Mouse (Mus musculus) A20 (cell line): Measurements from ENCODE around the gene Pard6b.

Experiments
- DNase-seq: peaks from one replicate; pipeline ENCODE4 v3.0.0-alpha.2; 2011; ENCODE audit warnings: low read depth, low spot score

Gene Pard6b

DNA sequence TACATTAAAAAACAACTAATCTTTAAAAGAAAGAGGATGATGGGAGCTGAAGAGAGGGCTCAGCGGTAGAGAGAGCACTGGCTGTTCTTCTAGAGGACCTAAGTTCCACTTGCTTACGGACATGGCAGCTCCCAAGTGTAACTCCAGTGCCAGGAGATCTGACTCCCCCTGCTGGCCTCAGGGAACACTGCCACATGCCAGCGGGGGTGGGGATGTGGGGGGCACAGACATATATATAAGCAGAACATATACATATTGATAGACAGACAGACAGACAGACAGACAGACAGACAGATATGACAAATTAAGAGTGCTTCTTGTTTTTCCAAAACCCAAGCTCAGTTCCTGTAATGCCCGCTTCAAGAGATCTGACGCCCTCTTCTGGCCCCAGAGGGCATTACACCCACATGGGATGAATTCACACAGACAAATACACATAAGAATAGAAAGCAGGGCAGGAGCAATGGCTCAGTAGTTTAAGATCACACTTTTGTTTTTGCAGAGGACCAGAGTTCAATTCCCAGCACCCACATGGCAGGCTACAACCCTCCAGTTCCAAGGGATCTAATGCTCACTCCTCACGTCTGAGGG, 21.5 kb upstream of the Pard6b start:
- no peak for DNase-seq

DNA sequence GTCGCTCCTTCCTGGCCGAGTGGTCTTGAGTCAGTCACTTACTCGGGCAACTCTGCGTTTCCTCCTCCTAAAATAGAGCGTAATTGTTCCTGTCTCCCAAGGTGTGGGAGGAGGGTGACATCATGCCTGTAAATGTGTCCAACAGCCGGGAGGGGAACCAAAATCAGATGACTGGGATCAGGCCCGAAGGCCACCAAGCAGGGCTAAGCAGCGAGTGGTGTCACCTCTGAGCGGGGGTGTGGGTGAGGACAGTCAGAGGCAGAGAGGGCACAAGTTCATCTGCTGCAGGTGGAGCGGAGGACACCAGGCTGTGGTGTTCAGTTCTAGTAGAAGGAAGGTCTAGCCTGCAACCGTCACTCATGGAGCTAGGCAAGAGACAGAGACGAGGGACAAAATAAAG, 17.1 kb upstream of the Pard6b start:
- no peak for DNase-seq

DNA sequence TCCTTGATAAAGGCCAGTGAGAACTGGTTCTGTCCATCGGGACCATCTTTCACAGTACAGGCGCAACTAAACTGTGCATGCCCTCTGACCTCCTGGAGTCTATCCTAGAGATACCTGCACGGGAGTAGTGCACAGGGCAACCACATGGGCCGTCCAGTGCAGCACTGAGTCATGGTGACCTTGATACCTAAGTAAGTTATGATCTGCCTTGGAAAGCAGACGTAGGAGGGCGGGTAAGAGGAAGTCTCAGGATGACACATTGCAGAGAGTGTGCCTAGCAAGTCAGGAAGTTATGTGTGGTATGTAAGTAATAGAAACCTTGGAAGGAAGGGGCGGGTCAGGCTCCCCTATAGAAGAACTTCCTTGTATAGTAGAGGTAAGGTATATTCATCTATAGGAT, 15.3 kb upstream of the Pard6b start:
- no peak for DNase-seq

DNA sequence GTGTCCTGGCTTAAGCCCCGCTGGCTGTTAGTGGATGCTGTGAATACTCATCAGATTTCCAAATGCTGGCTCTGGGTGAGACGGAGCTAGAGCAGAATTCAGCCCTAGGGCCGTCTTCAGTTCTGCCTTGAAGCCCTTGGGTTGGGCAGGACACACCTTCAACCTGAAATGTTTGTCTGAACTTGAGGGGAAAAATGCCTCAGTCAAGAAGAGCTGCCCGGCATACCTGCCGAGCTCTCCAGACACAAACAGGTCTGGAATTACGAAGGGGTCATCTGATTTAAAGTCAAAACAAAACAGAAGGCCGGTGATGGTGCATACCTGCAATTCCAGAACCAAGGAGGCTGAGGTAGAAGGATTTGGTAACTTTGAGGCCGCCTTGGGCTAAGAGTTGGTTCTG, 14.0 kb upstream of the Pard6b start:
- no peak for DNase-seq

DNA sequence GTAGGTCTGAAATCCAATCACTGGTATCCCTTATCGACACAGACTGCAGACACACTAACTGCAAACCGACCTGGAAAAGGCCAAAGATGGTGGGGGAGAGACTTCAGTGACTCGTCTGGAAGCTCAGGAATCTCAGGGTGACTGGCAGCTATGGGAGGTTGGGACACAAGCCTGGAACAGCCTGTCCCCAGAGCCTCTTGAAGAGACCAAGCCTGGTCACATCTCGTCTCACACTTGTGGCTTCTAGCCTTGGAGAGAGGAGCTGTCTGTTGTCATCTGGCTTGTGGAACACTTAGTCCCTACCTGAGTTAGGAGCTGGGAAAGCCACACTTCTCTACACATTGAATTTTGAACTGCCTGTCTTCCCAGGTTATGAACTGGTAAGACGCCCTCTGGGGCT, 10.4 kb upstream of the Pard6b start:
- DNase-seq, result no peak

DNA sequence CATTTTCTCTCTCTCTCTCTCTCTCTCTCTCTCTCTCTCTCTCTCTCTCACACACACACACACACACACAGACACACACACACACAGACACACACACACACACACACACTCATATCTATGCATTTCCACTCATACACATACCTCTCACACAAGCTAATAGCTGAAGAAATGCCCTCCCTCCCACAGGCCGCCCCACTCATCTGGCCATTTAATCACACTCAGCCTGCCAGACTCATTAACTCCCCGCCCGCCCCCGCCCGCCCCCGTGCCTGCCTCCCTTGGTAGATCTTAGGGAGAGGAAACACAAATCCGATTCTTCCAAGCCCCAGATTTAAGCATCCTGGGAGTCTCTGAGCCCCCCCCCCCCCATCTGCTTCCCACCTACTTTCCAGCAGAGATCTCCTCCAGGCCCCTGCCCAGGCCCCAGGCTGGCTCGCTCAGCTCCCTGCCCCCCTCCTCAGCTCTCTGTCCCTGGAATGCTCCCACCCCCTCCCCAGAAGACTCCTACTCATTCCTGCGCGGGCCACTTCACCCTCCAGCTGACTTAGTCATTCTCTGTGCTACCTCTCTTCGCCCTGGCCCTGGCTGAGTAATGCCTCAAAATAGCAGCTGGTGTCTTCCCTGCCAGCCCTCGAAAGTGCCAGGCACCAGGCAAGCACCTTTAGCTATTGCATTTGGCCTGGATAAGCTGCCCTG, 8.2 kb upstream of the Pard6b start:
- DNase-seq, result no peak

DNA sequence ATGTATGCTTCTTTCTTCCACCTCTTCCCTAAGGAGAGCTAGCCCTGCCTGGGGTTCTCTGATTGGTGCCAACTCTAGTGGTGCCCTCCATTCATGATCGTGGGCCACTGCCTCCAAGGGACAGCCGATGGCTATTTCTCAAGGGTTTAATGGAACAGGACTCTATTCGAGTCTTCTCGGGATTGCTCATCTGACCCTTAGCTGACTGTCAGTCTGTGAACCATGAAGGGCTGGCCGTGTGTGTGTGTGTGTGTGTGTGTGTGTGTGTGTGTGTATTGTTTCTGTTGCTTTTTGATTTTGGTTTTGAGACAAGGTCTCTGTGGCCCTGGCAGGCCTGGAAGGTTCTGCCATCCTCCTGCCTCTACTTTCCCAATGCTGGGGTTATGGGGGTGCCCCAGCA, 7.1 kb upstream of the Pard6b start:
- no peak for DNase-seq

DNA sequence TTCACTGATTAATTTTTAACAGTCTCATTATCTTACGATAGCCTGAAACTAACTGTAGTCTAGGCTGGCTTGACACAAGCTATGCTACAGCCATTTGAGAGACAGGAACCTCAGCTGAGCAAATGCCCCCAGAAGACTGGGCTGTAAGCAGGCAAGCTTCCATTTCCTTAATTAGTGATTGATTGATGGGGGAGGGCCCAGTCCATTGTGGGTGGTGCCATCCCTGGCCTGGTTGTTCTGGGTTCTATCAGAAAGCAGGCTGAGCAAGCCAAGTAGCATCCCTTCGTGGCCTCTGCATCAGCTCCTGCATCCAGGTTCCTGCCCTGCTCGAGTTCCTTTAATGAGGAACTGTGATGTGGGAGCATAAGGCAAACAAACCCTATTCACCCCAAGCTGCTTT, 6.3 kb upstream of the Pard6b start:
- DNase-seq, result no peak

DNA sequence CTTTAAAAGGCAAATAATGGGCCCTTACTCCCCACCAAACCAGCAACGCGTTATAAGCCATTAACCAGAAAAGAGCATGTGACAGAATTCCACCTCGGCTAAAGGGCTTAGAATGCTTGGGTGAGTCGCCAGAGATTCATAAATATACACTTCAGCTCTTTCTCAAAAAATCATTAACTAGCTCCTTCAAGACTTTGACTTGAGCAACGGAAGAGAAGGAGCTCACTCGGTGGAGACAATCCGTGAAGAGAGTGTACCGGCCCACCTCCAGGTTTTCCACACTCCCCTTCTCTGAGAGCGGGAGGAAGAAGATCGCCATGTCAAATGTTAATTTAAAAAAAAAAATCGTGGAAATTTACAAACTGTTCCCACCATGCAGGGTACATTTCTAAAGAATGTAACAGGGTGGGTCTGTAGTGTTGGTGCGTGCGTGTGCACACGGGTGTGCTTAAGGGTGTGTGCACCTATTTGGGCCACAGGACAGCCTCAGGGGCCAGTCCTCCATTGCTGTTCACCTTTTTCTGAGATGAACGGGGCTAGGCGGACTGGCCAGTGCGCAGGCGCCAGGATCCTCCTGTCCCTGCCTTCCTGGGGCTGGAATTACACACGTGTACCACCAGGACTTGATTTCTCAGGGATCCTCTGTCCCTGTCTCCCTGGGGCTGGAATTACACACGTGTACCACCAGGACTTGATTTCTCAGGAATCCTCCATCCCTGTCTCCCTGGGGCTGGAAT, 3.8 kb upstream of the Pard6b start:
- no peak for DNase-seq

DNA sequence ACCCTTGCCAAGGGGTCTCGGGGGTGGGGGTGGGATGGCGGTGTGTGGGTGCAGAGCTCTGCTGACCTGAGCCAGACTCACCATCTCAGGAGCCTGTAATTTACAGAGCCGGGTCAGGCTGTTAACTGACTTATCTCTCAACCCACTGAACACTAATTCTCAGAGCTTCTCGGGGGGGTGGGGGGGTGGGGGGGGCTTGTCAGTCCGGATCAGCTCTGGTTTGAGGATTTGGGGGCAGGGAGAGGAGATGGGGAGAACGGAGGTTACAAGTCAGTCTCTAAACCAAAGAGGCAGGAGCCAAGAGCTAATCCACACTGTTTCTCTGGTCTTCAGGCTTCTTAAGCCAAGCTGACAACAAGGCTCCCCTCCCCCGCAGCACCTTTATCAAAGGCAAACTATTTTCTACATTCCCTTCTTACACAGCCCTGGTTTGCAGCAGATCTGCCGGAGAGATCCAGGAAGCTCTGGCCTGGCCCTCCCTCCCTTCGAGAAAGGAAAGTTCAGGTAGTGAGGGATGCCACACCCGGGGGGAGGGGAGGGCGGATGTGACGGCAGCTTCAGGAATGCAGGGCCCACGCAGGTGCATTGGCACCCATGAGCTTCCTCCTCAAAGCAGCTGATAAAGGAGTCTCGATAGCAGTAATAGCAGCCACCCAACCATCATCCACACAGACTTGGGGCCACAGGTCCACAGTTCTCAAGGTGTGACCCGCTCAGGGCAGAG, 2.5 kb upstream of the Pard6b start:
- DNase-seq, result no peak

DNA sequence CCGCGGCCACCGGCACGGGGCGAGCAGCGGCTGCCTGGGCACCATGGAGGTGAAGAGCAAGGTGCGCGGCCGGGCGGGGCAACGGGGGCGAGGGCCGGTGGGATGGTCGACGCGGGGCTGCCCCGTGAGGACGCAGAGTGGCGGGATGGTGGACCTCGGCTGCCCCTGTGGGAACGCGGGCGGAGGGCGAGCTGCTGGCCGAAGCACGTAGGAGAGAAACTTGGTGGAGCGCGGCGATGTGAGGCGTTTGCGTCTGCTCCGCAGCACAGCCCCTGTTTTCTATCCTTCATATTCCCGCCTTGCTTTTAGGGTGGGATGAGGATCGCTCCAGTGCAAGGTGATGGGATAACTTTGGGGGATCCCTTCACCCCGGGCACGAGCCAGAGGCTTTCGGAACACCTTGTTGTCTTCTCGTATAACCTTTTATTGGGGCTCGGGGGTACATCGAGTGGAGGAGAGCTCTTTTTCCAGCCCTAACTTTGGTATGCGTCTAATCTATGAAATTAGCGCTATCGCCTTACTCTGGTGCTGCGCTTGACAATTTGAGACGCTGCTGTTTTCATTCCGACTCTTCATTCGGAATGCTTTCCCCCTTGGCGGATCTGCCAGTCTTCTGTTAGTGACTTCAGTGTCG, 612 bp downstream of the Pard6b start:
- DNase-seq, result peak; percentile 68

DNA sequence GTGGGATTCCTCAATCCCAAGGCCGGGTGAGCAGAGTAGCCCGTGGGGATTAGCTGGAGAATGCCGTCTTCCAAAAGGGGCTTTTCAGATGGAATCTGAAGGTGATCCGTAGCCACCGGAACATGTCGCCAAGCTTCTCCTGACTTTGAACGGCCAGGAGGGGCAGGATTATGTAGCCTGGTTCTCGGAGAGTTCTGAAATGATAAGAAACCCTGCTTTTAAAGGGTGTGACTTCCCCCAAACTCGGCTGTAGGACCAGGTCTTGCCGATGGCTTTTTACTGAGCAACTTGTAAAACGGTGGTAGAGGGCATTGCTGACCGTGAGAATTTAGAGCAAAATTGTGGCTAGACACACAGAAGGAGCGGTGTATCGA, 1.1 kb downstream of the Pard6b start:
- no peak for DNase-seq

DNA sequence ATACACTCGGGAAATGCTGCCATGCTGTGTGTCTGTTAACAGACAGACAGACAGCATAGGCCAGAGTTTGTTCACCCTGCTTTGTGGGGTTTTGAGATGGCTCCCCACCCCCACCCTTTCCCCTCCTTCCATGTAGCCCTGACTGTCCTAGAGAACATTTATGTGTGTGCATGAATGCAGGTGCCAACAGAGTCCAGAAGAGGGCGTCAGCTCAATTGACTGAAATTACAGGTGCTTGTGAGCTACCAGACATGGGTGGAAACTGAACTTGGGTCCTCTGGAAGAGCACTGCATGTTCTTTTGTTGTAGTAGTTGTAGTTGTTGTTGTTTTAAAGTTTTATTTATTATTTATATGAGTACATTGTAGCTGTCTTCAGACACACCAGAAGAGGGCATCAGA, 2.8 kb downstream of the Pard6b start:
- DNase-seq, result peak; percentile 47

DNA sequence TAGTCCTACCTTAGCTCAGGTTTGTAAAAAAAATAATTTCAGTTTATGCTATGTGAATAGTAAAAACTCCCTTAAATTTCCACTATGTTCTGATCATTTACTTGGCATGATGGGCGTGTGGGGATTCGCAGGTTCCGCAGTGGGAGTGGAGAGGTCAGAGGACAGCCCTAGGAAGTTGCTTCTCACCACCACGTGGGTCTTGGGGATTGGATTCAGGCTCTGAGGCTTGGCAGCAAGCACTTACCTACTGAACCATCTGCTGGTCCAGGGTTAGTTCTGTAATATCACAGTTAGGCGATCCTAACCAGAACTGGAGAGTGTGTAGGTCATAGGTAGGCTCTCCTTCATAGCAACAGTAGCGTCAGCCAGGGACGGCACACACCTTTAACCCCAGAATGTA, 3.4 kb downstream of the Pard6b start:
- DNase-seq, result no peak

DNA sequence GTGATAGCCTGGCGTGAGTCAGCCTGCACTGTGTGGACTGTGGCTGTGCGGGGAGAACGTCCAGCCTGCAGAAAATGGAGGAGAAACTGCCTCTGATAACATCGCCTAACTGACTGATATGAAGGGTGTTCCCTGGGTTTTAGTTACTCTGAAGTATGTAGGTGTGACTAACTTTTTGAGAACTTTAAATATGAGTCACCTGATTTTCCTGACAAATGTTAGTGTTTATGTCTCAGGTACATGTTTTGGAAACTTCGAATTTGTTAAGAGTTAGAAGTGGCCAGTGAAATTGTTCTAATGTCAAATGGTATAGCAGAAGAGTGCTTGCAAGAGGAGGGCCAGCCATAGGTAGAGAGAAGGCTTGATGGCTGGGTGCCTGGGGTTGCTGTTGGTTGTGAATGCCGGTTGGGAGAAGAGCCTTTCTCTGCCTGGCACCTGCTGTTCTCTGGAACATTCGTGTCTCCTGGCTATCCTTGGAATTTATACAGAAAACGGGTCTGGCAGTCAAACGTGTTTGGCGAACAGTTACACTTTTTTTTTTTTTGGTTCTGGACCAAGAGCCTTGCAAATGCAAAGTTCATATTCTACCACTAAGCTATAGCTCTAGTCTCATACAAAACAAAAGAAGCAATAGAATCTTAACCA, 4.9 kb downstream of the Pard6b start:
- DNase-seq, result no peak

DNA sequence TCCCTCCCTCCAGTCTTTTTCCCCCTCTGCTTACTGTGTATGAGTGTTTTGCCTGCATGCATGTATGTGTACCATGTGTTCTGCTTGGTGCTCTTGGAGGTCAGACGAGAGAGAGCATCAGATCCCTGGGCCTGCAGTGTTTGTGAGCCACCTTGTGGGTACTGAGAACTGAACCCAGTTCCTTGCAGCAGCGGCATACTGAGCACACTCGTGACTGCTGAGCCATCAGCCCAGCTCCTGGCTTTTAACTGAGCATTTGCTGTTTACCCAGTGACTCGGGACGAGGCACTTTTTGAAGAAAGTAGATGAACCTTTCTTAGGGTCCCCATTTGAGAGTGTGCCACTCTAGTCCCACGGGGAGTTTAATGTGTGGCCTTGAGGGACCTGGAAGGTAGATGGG, 5.5 kb downstream of the Pard6b start:
- DNase-seq, result no peak

DNA sequence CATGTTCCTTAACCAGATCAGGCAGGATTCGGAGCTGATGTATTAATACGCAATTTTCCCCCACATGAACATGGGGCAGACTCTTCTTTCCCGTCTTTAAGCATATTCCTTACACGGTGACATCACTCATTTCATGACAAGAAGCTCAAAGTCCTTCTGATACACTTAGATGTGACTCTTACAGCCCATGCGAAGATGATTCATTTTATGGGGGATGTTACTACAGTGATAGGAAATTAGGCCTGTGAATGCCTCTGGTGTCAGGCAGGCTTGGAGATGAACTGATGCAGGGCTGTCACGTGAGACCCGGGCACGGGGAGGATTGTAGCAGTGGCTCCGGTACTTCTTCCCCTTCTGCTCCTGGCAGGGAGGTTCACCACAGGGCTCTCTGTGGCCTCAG, 6.0 kb downstream of the Pard6b start:
- no peak for DNase-seq

DNA sequence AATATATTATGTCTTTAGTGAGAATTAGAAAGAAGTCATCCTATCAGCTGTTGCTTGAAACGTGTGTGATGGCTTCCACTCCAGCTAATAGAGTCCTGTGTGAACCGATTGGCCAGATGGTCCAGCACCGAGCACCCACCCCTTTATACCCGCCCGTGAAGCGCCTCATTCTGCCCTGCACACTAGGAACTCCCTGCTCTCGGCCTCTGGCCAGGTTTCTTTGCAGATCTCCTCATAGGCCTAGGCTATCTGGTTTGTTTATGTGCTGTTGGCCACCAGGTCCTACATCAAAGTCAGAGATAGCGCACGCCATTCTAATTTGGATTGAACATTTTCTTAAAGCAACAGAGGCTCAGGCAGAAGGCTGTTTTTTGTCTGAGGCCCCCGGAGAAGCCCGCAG, 10.8 kb downstream of the Pard6b start:
- DNase-seq, result no peak

DNA sequence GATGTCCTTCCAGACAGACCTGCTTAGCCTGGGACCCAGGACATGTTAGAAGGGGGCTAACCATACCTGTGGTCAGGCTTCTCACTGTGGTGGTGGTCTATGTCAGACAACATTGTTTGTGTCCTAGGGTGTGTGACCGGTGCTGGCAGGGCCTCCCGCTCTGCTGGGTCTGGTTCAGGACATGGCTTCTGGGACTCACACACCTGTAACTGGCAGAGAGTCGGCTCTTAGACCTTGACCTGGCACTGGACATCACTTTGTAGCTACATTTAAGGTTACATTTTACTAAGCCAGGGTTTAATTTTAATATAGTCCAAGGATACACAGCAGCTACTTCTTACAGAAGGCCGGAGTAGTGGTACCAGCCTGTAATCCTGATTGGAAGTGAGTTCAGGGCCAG, 12.3 kb downstream of the Pard6b start:
- DNase-seq, result no peak

DNA sequence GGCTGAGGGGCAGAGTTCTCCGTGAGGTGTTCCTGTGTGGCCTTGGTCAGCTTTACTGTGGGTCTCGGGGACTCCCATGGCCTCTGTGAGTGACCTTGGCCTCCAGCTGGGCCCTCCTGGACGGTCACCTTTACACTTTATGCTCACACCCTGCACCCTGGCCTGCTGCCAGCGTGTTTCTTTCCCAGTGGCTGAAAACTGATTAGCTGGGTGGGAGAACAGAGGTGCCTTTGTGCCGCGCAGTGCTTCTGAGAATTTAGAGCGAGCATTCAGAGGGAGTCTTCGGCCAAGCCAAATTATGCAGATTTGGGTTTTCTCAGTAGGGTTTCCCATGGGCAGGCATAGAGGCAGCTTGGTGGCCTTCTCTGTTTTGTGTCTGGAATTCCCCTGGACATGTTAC, 14.3 kb downstream of the Pard6b start:
- DNase-seq, result no peak

DNA sequence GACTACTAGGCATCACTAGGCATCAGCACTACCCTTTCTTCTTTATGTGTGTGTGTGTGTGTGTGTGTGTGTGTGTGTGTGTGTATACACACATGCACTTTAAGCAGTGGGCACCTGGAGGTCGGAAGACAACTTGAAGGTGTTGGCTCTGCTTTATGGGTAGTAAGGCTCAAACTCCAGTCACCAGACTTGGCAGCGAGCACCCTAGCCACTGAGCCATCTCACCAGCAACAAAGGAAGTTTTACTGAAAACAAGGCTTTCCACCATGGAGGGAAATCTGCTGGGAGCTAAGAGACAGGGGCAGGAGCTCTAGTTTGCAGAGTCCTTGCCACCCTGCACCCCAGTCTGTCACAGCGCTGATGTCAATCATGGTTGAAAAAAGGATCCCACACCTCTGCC, 15.7 kb downstream of the Pard6b start:
- DNase-seq, result no peak

DNA sequence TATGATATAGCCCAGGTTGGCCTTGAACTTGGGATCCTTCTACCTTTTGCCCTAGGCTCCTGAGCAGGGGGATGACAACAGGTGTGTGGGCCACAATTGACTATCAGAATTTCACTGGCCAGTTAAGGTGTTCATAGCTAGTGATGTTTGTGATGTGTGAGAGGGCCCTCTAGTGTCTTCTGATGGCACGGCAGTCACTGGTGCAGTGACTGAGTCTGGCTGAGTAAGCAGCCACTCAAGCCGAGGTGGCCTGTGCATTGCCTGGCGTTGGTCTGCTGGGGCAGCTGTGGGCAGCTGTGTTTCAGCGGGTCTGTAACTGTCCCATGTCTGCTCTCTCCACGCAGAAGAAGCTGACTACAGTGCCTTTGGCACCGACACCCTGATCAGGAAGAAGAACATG, 17.2 kb downstream of the Pard6b start:
- peak; percentile 62 for DNase-seq
